Mouse (Mus musculus) kidney, postnatal 0 days (tissue): ENCODE data around the gene Rassf8. TPM values are rescaled to one million over a fixed set of nuclear protein-coding genes. Genes with fewer than 3 reads are reported as not detected.

ENCODE experiments used
- ATAC-seq: fragments of 200-750 bp; cut with Nextera tagmentation; replicated peaks from 2 replicates; pipeline ENCODE4 v1.8.0; 2017; ENCODE audit warnings: low read depth, moderate number of reproducible peaks, moderate TSS enrichment, moderate library complexity; ENCODE audit not compliant: low FRiP score
- DNase-seq: peaks from one replicate; pipeline ENCODE4 v3.0.0-alpha.2; 2016; ENCODE audit warnings: low spot score
- H3K27ac ChIP-seq: fragments of 300-500 bp; sonication (generic); 2 replicates; pipeline ENCODE4 v1.5.1; 2014; ENCODE audit warnings: mild to moderate bottlenecking
- H3K27me3 ChIP-seq: fragments of 300-500 bp; sonication (generic); 2 replicates; pipeline ENCODE4 v1.6.1; 2014; ENCODE audit warnings: low read length, mixed read lengths; ENCODE audit not compliant: insufficient read depth
- H3K36me3 ChIP-seq: fragments of 300-500 bp; sonication (generic); 2 replicates; pipeline ENCODE4 v1.6.1; 2014; ENCODE audit warnings: low read length, mixed read lengths; ENCODE audit not compliant: insufficient read depth
- H3K4me1 ChIP-seq: fragments of 300-500 bp; sonication (generic); replicated peaks from 2 replicates; pipeline ENCODE4 v1.6.1; 2014; ENCODE audit warnings: antibody characterized with exemption, low read length, mixed read lengths; ENCODE audit not compliant: insufficient read depth
- H3K4me2 ChIP-seq: fragments of 300-500 bp; sonication (generic); 2 replicates; pipeline ENCODE4 v1.6.1; 2014; ENCODE audit warnings: mild to moderate bottlenecking, low read length, moderate library complexity, mixed read lengths
- H3K4me3 ChIP-seq: fragments of 300-500 bp; sonication (generic); replicated peaks from 2 replicates; pipeline ENCODE4 v1.5.1; 2014; ENCODE audit warnings: low read depth, low read length
- H3K9ac ChIP-seq: fragments of 300-500 bp; sonication (generic); 2 replicates; pipeline ENCODE4 v1.6.1; 2014; ENCODE audit warnings: low read depth, low read length
- H3K9me3 ChIP-seq: fragments of 300-500 bp; sonication (generic); replicated peaks from 2 replicates; pipeline ENCODE4 v1.6.1; 2016; ENCODE audit warnings: low read length, inconsistent platforms, mixed read lengths
- CTCF ChIP-seq: IDR thresholded peaks from 2 replicates; pipeline ENCODE4 v1.5.1; 2016; ENCODE audit warnings: antibody characterized with exemption, low read depth, mild to moderate bottlenecking, moderate library complexity
- WGBS: fragments of 180-500 bp; shearing (Covaris S2); extraction: QIAGEN DNeasy Blood & Tissue Kit; methylation state at CpG from one replicate; pipeline ENCODE4 v1.1.7; 2014; 5-methylcytosine and 5-hydroxymethylcytosine counted together
- polyA plus RNA-seq: library from polyadenylated mRNA; unstranded; fragments of >200 nt; fragmentation: Nextera tagmentation; extraction: Ambion mirVana; gene quantifications from 2 replicates; pipeline ENCODE4 v1.2.1, GENCODE M21; 2015

The Rassf8 gene
- polyA plus RNA-seq, 1 experiment from 2014 or later = 10.3 TPM

DNA sequence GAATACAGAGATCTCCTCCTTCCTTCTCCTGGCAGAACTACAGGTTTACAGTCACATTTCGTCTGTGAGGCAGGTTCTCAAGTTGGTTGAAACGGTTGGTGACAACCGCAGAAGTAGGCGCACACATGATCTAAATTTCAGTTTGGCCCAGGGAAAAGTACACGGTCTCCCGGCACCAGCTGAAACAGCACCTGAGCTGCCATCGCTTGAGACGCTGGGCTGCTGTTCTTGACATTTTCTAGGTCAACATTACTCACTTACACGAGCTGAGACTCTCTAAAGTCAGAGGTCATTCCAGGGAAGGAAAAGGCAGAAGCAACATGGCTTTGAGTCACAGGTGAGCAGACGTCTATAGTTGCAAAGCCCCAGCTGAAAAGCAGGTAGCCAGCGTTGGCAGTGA is 105.4 kb downstream of the Rassf8 start:
- Histone ChIP-seq H3K27ac (no peak overlapping the region), H3K4me3 (no peak overlapping the region), H3K4me1 (peaks cover 6% of the 10 kb centered on the region; the same call in 1 of the 2 replicates), H3K27me3 (no peaks in the 10 kb centered on the region), H3K9me3 (no peaks in the 10 kb centered on the region), H3K9ac (no peak overlapping the region), H3K36me3 (no peaks in the 10 kb centered on the region), H3K4me2 (no peak overlapping the region)
- 65% methylated on average over 11 of the region's 11 CpGs for WGBS
- ATAC-seq (no peak), DNase-seq (no peak)
- TF ChIP-seq CTCF = no peak

DNA sequence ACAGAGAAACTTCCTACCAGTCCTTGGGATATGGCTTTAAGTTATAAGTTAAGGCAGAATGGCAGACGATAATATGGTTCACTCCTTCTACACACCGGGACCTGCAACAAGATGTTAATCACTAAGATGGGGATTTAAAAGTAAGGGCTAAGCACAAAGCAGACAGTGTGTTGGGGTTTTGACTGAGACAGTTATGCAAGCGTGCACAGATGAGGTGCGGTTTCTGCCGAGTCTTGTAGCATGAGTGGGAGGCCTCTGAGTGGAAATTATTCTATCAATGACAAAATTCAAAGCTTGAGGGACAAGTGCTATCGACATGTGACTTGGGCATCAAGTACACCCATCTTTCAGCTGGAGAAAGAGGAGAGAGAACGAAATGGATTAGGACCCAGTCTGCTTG is 106.2 kb downstream of the Rassf8 start:
- H3K4me1 ChIP-seq = peaks cover 6% of the 10 kb centered on the region; the same call in 1 of the 2 replicates
- no peak overlapping the region for H3K4me2 ChIP-seq
- no peak overlapping the region for H3K9ac ChIP-seq
- no peak for TF ChIP-seq CTCF
- H3K4me3 ChIP-seq = no peak overlapping the region
- no peaks in the 10 kb centered on the region for H3K36me3 ChIP-seq
- no peaks in the 10 kb centered on the region for H3K27me3 ChIP-seq
- DNase-seq = no peak
- no peak overlapping the region for H3K27ac ChIP-seq
- 87% methylated on average over 7 of the region's 7 CpGs for WGBS
- no peaks in the 10 kb centered on the region for H3K9me3 ChIP-seq
- no peak for ATAC-seq

DNA sequence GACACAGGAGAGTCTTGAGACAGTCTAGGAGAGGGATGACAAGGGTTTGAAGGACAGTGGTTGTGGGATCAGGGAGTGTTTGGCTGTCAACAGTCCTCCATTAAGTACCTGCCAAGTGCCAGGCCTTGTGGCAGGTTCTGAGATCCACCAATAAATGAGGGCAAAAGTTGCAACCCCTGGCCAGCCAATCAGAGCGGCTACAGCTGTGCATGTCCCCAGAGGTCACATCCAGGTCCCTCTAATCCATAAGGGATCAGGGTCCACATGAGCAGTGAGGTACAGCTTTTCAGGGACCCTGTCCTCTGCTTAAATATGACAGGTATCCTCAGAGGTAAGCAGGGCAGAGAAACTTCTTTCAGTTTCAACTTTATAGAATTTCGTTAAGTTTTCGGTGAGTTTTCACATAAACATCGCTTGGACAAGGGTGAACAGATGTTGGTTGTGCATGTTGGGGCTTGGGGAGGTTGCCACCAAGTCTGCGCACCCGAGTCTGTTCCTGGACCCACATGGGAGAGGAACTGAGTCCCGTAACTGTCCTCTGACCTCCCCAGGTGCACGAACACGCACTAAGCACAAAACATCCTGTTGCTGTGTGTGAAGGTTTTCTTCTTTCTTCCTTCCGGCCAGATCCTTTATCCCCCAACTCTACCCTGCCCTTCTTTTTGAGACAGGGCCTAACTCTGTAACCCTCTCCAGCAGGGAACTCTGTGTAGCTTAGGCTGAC is 107.0 kb downstream of the Rassf8 start:
- no peaks in the 10 kb centered on the region for H3K9me3 ChIP-seq
- no peak overlapping the region for H3K27ac ChIP-seq
- ATAC-seq = no peak
- no peak for TF ChIP-seq CTCF
- WGBS = 88% methylated on average over 10 of the region's 10 CpGs
- DNase-seq = no peak
- H3K36me3 ChIP-seq = no peaks in the 10 kb centered on the region
- H3K4me3 ChIP-seq = no peak overlapping the region
- peaks cover 6% of the 10 kb centered on the region; the same call in 1 of the 2 replicates for H3K4me1 ChIP-seq
- H3K27me3 ChIP-seq = no peaks in the 10 kb centered on the region
- no peak overlapping the region for H3K4me2 ChIP-seq
- no peak overlapping the region for H3K9ac ChIP-seq

DNA sequence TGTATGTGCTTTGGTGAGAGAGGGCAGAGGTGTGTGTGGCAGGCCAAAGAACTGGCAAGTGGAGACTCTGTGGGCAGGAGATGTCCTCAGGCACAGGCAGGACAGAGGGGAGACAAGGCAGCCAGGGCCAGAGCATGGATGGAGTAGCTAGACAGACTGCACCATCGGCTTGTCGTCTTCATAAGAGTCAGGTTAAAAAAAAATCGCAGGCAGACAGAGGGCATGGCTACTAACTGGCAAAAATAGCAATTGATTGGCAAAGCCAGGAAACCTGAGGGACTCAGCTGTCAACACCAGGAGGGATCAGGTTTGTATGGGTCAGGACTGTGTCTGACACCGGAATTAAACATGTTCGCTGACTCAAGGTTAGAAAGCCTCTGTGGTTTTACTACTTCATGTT is 108.2 kb downstream of the Rassf8 start:
- H3K9ac ChIP-seq = no peak overlapping the region
- WGBS = 61% methylated on average over 5 of the region's 5 CpGs
- TF ChIP-seq CTCF = no peak
- no peak overlapping the region for H3K27ac ChIP-seq
- H3K4me3 ChIP-seq = no peak overlapping the region
- H3K27me3 ChIP-seq = no peaks in the 10 kb centered on the region
- H3K4me2 ChIP-seq = no peak overlapping the region
- H3K9me3 ChIP-seq = no peaks in the 10 kb centered on the region
- peaks cover 6% of the 10 kb centered on the region; the same call in 1 of the 2 replicates for H3K4me1 ChIP-seq
- H3K36me3 ChIP-seq = no peaks in the 10 kb centered on the region
- no peak for ATAC-seq
- no peak for DNase-seq

DNA sequence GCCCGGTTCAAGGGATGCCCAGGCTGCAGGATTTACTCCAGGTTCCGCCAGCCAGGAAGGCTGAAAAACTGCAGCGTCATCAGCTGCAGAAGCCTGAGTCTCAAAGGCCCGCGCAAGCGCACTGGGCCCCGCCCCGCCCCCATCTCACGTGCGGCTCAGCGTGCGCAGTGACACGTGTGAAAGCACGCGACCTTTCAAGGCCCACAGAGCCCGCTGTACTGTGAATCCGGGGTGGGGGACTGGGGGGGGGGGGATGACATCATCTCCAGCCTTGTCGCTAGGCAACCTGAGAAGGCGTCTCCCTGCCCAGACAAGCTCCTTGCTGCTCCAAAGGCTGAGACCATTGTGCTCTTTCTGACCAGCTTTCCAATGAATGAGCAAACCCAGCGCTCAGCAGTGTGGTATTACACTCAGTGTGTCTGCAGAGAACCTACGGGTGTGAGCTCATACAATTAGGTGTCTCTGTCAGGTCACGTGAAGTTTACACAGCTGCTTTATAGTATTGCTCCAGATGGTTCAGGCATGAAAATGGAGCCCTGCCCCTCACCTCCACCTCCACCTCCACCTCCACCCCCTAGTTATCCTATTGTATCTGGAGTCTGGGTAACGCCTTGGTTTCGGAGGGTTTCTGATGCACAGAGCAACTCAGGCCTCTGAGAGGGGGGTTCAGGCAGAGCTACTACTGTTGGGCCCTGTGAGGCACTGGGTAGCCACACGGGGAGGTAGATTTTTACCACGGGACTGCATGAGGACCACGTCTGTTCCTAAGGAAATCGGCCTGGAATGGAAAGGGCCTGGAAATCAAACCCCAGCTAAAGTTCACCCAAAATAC is 109.4 kb downstream of the Rassf8 start:
- Histone ChIP-seq H3K4me1 (peaks cover 6% of the 10 kb centered on the region; the same call in 1 of the 2 replicates), H3K9ac (no peak overlapping the region), H3K4me3 (0 out of 2 replicates have a peak overlapping the region, but pooled peaks have one; percentile 4), H3K27me3 (no peaks in the 10 kb centered on the region), H3K4me2 (peak overlapping the region; percentile 45), H3K9me3 (no peaks in the 10 kb centered on the region), H3K27ac (no peak overlapping the region), H3K36me3 (no peaks in the 10 kb centered on the region)
- peak; percentile 92 for ATAC-seq
- peak; percentile 89 for DNase-seq
- WGBS = 7% methylated on average over 28 of the region's 28 CpGs
- TF ChIP-seq CTCF = no peak

GRCm38 (mm10) chr6:145857428-145857827 is 110.9 kb downstream of the Rassf8 start:
- H3K4me2 ChIP-seq = no peak overlapping the region
- H3K4me1 ChIP-seq = peaks cover 6% of the 10 kb centered on the region
- no peaks in the 10 kb centered on the region for H3K9me3 ChIP-seq
- H3K9ac ChIP-seq = no peak overlapping the region
- no peak overlapping the region for H3K4me3 ChIP-seq
- no peaks in the 10 kb centered on the region for H3K36me3 ChIP-seq
- TF ChIP-seq CTCF = no peak
- peaks cover 5% of the 10 kb centered on the region for H3K27me3 ChIP-seq
- ATAC-seq = no peak
- H3K27ac ChIP-seq = no peak overlapping the region
- no peak for DNase-seq
- WGBS = 94% methylated on average over 7 of the region's 7 CpGs
